Mouse (Mus musculus): Measurements from ENCODE around the gene Ugp2.
"Not testable (repeated sequence)": the region's sequence is repeated elsewhere in the genome, so short reads cannot be mapped to it uniquely, and the experiment has no call there.

Gene Ugp2

DNA sequence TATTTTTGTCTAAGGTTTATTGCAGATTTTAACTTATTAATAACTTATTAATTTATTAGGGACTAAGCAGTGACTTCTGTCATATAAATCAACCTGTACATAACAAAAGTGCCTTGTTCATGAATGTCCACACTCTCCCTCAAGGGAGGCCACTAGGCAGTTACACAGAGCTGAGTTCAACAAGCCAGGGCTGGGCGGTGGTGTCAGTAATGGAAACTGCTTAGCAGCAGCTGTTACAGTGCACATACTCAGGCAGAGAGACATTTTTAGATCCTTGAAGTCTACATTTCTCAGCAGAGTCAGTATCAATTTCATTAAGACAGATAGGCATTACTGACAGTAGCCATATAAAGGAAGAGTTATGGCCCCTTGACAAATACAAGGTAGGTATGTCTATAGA, 33.1 kb downstream of the Ugp2 start:
- DNase-seq (ENCODE audit: low read depth, low spot score) = no peak

DNA sequence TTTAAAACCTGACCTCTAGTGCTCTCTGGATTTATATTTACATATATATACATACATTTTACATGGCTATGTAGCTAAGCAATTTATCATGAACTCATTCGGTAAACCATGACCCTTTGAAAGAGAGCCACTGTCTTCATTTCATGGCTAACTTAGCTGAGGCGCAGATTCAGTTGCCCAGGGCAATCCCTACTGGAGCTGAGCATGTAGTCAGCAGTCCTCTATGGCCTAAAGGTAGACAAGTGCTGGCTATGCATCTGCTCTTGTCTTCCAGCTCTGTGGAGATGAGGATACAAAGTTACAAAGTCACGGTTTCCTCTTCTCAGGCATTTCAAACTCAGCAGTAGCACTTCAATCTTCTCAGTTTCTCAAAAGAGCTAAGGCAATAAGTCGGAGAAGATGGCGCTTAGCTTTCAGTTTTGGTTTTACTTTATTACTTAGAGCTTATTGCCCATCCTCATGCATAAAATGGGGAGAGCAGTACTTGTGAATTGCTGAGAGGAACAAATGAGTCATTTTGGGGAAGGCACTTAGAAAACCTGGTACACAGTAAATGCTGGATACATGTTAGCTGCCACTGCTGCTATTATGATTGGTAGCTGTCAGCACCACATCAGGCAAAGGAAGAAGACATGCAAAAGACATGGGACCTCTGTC, 38.2 kb downstream of the Ugp2 start:
- no peak for DNase-seq (ENCODE audit: low read depth, low spot score)

DNA sequence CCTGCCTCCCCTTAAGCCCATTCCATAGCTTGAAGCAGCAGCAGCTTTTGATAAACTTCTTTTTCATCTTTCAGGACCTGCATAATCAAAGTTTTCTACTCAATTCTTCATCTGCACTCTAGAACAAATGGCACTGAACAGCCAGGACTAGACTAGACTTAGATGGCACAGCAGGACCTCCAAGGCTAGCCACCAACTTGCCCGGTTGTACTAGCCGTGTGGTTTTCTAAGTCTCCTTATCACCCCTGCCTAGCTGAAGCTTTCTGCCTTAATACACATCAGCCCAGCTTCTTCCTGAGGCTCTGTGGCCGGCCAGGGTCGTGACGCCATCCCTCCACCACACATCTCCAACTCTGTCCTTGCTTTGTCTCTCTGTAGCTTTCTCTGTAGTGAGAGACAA, 42.9 kb downstream of the Ugp2 start:
- no peak for DNase-seq (ENCODE audit: low read depth, low spot score)

DNA sequence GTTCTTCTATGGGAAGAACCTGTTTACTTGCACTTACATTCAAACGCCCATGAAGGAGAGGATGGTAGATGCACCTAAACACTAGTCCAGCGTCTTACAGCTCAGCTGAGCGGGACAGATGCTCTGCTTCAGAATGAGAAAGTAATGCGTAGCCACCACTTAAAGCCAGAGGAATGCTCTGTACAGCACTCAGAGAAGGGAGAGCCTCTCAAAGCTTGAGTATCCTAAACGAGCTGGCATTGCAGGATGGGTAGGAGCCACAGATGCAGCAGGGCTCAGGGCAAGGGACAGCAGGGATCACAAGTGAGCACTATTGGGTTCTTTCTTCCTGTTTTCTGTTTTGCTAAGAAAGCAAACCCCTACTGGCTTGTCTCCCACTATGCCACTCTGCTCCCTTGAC, 43.5 kb downstream of the Ugp2 start:
- DNase-seq (ENCODE audit: low read depth, low spot score) = no peak

DNA sequence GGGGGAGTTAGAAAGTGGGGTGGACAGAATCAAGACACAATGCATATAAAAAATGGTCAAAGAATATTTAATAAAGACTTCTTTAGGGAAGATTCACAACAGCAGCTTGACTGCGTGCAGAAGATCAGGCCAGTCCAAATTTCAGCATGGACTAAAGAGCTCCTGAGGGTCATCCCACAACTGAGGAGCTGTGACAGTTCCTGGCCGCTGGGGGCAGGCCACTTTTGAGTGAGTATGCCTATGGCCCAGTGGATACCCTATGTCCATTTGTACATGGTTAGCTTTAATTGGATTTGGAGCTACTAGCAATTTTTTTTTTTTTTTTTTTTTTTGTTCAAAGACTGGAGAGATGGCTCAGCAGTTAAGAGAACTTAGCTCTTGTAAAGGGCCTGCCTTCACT, 44.2 kb downstream of the Ugp2 start:
- DNase-seq (ENCODE audit: low read depth, low spot score) = peak; percentile 31

DNA sequence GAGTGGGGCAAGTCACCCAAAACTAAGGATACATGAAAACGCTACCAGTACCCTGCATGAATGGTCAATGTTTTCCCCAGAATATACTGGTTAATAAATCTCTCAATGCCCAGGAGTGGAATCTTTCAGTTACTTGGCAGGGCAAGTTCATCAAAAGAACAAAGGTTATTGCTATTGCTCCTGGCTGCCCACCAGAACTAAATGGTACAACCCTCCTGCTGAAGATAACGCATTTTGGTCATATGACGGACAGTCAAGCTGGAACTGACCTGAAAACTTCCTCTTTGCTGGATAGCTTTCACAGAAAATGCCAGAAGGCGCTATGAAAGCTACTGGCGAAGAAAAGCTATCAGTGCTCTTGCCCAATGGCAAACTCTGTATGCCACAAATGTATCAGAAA, 45.2 kb downstream of the Ugp2 start:
- DNase-seq (ENCODE audit: low read depth, low spot score) = no peak

DNA sequence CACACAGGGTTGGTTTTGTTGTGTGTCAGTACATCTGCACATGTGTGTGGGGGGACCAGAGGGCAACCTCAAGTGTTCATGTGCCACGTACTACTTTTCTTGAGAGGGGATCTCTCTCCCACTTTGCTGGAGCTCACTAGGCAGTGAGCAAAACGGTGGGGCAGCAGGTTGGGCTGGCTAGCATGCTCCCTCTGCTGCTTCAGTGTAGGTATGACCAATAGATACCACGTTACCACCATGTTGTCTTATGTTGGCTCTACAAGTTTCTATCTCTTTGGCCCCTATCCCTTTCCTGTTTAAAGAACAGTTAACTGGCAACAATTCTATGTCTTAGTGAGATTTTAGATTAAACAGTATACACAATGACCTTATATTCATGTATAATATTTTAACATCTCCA, 48.7 kb downstream of the Ugp2 start:
- peak; percentile 8 for DNase-seq (ENCODE audit: low read depth, low spot score)

DNA sequence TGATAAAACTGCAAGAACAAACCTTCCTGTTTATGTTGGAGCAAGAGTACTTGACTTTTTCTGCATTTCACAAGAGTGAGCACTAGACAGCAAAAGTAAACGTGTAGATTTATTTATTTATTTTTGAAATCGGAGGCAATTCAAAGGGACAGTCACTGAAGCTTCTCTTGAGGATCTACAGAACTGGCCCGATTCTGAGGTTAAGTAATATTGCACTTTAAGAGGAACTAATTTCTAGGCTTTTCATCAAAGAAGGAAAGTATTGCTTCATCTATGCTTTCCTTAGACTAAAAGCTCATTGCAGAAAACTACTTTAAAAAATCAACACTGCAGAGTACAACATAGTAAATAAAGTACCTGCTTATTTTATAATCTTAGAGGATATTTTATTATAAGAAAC, 49.4 kb downstream of the Ugp2 start:
- no peak for DNase-seq (ENCODE audit: low read depth, low spot score)

DNA sequence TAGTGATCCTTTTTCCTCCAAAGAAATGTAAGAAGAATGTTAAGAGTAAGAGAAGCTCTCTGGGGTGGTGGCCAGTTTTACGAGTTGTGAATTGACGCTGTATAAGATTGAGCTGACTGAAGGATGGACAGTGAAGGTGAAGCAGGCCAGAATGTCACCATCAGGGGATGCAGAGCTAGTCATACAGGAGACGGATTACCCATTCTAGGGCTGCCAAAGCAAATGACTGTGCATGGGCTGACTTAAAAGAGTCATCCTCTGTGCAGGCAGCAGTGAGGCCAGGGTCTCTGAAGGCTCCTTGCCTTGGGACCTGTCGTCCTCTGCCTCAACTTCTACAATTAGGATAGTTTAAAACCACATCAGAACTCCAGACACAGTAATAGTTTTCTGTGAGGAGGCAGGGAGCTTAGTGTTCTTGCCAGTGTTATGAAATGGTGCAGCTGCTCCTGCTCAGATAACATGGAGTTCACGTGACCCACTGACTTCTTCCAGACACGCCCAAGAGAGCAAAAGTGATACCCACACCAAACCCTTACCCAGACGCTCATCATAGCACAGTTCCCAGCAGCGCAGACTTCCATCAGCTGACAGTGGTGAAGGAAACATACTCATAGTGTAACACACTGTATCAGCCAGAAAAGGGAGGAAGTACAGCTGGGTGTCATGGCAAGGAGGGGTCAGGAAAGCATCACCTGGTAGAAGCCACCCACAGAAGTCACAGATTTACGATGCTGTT, 56.9 kb downstream of the Ugp2 start:
- no peak for DNase-seq (ENCODE audit: low read depth, low spot score)

DNA sequence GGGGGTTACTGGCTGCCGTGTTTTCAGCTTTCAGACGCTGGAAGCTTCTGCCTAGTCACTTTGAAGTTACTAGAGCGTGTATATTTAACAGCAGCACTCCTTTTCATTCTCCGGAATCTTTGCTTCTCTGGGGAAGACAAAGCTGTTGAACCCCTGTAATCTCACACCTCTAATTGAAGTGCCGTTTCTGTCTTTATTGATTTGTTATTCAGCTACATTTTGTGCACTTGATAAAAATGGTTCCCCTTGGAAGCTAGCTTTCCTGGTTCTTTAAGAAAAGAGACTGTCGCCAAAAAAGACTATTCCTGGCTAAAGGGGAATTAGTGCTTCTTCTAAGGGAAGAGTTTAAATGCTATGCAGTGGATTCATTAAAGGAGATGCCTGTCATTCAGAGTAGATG, 61.5 kb downstream of the Ugp2 start:
- DNase-seq (ENCODE audit: low read depth, low spot score) = no peak

DNA sequence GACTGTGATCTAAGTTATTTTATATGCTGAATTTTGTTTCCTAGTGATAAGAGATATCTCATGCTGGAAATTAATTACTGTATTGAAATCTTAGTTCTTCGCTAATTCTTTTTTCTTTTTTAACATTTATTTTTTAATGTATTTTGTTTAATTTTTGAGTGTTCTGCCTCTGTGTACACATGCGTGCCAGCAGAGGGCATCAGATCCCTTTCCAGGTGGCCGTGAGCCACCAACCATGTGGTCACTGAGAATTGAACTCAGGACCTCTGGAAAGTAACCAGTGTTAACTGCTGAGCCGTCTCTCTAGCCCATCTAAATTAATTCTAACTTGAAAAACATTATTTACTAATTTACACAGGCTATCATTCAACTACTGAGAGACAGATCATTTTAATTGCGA, 62.9 kb downstream of the Ugp2 start:
- peak; percentile 49 for DNase-seq (ENCODE audit: low read depth, low spot score)

DNA sequence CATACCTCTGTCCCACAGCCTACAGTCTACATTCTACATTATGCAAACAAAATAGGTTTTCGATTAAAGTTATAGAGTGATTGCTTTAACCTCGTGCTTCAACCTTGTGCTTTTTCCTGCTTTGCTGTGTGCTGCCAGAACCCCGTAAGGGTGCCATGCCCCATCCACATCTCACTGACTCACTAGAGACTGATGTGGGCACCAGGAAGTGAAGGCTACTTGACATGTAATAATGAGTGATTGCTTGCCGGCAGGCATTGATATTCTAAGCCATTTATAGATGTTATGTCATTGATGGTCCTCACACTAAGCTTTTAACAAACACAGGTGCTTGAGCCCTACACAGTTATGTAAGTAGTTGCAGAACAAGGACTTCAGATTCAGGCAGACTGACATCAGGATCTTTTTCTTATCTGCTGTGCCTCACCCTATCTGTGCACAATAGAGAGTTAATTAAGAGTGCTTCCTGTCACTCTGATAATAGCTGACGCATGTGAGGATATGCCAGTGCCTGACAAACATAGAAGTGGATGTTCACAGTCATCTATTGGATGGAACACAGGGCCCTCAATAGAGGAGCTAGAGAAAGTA, 63.8 kb downstream of the Ugp2 start:
- no peak for DNase-seq (ENCODE audit: low read depth, low spot score)

DNA sequence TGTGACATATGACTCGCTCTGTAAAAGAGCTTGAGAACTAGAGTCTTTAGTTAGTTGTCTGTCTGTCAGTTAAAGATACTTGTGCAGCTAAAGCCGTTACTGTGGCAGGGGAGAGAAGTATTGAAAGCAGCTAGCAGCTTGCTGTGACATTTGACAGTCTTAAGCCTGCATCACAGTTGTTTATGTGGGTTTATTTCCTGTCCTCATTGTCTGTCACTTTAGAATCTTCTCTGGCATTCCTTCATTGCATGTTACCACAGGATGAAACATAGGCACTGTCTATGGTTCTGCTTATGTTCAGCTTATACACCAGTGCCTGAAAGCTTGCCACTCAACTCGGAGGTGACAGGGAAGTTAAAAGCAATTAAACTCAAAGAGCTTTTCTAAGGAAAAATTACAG, 67.4 kb downstream of the Ugp2 start:
- DNase-seq (ENCODE audit: low read depth, low spot score) = no peak

DNA sequence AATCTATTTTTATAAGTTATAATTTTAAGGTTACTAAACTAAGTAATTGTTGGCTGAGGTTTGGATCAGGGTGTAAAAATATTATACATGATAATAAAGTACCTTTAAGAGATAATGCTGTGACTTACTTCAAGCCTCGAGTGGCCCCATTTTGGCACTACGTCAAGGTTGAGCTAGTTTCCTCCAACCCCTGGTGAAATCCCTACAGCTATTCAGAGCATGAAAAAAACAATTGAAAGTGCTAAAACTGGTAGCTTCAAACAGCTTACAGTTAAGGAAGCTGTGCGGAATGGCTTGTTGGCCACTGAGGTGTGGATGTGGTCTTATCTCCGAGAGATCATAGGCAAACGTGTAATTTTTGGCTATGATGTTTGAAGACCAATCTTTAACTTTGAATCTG, 75.5 kb downstream of the Ugp2 start:
- DNase-seq (ENCODE audit: low read depth, low spot score) = no peak

DNA sequence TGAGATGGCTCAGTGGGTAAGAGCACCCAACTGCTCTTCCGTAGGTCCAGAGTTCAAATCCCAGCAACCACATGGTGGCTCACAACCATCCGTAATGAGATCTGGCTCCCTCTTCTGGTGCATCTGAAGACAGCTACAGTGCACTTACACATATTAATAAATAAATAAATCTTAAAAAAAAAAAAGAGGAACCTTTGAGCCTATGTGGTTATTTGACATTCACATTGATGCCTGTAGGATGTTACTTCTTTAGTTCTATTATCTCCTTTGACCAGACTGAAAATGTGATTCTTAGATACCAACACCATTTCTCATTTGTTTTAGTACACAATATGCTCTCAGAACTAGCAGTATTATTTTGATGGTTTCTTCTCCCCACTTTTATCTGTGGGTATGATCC, 82.8 kb downstream of the Ugp2 start:
- DNase-seq (ENCODE audit: low read depth, low spot score) = not testable (repeated sequence)

DNA sequence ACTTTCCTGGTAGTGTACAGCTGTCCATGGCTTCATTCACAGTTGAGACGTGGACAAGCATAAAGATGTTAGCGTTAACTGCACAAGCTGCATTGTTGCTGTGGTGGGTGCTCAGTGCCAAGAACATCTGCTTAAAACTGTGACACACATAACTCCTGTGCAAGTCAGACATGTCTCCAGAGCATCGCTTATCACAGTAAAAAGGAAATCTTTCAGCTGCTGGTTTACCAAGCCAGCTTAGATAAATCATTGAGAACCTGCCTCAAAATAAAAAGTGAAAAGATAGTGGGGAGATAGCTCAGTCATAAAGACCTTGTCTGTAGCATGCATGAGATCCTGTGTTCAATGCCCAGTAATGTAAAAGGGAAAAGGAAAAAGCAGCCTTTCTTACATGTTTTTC, 84.6 kb downstream of the Ugp2 start:
- DNase-seq (ENCODE audit: low read depth, low spot score) = no peak

DNA sequence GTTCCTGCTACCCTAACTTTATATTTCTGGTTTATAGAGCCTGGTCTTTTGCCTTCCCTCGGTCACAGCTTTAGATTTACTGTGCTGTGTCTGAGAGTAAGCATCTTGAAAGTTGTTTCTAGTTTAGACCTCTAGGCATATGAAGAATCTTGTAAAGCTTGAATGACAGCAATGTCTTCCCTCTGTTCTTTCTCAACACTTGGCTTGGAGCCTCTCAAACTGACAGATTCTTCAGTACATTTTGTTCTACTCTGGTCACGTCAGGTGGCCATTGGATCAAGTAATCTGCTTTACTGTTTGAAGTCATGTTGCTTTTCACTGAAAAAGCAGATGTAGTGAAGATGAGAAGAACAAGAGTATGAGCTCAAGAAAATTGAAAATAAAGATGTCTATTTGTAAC, 94.8 kb downstream of the Ugp2 start:
- DNase-seq (ENCODE audit: low read depth, low spot score) = no peak

Measured in 3T3-L1 (cell line).